In genomic region chr3:89418170-89418860, GRCm38 (mm10) we compare ENCODE assay signal across 8 mouse cellular contexts. TPM values are rescaled to one million over a fixed set of nuclear protein-coding genes. Genes with fewer than 3 reads are reported as not detected.
A peak's percentile ranks its signal among the peaks of the same experiment; 100 is the strongest.
DNase-seq lines count a peak whose midpoint lies in the region; ATAC-seq and TF ChIP-seq lines count a peak whose summit lies in the region.

Gene Cks1b (minus strand): TSS chr3:89418383.
Gene Shc1 (plus strand): TSS chr3:89418443.

- peak within 1 kb of the TSS; percentile 73 for H3K4me3 ChIP-seq in cortical plate, adult 2 months (ENCODE audit: insufficient read depth, low read length)
- peak within 1 kb of the TSS; percentile 95 for H3K4me3 ChIP-seq in megakaryocyte, embryonic 14.5 days (replicated peaks)

- no peak for TF ChIP-seq POLR2A in cortical plate, adult 2 months (IDR thresholded peaks at IDR 0.05; ENCODE audit: extremely low read depth, insufficient read depth, low read length)

- DNase-seq in gastrocnemius, adult 8-10 months (ENCODE audit: low spot score in 2 of 2), result peak; percentile 94 to 95
- DNase-seq in hindlimb bud, embryonic 11.5 days (ENCODE audit: extremely low spot score, low read depth, low spot score), result peak; percentile 98
- peak; percentile 80 to 97 for DNase-seq in left cerebral cortex, adult 8-10 months (ENCODE audit: low spot score in 2 of 2)
- peak; percentile 97 to 99 for DNase-seq in right cerebral cortex, postnatal 10 days (ENCODE audit: low spot score in 2 of 2)
- peak; percentile 83 for DNase-seq in urinary bladder, postnatal 25 days (ENCODE audit: low spot score)

- H3K9me3 ChIP-seq in megakaryocyte, embryonic 14.5 days, result peaks cover 3% of the 10 kb centered on the region; the same call in 1 of the 2 replicates

- peaks cover 3% of the 10 kb centered on the region; the same call in 1 of the 2 replicates for H3K4me1 ChIP-seq in cortical plate, adult 2 months (ENCODE audit: control insufficient read depth, insufficient read depth, low read length)
- H3K4me1 ChIP-seq in megakaryocyte, embryonic 14.5 days, result peaks cover 58% of the 10 kb centered on the region

- peak within 1 kb of the TSS; percentile 53 for H3K27ac ChIP-seq in cortical plate, adult 2 months (ENCODE audit: insufficient read depth, low read length)

- no peak for TF ChIP-seq CTCF in cortical plate, adult 2 months (IDR thresholded peaks at IDR 0.05; ENCODE audit: extremely low read depth, insufficient read depth, low read length)

- no peaks in the 10 kb centered on the region for H3K27me3 ChIP-seq in megakaryocyte, embryonic 14.5 days (replicated peaks)

- ATAC-seq in activated CD4-positive, CD25-positive, alpha-beta regulatory T cell, adult 4 months, result peak; percentile 99

- H3K36me3 ChIP-seq in megakaryocyte, embryonic 14.5 days (replicated peaks; ENCODE audit: low read length), result peaks cover 44% of the 10 kb centered on the region

RNA-seq across cellular contexts. Expression of gene Cks1b, which starts in this region (rescaled TPM):
- 10 to 100 TPM; 70.8 to 92.3 TPM for polyA plus RNA-seq in activated CD4-positive, CD25-positive, alpha-beta regulatory T cell, adult 4 months (2017; shearing (Covaris generic))
- 5.2 and 5.4 TPM in 2 replicates for polyA plus RNA-seq in cortical plate, adult 2 months (2012; rRNA removed)
- 1 to 10 TPM; 2.3 to 3.4 (median 2.6) TPM for total RNA-seq in gastrocnemius, adult 8-10 months (2022)
- total RNA-seq in left cerebral cortex, adult 8-10 months (2022), result 1 to 10 TPM; 2.4 to 3.5 (median 2.8) TPM
- polyA plus RNA-seq in megakaryocyte, embryonic 14.5 days (2012; ENCODE audit: insufficient read depth, low replicate concordance), result 16.4 and 53.9 TPM in 2 replicates

RNA-seq across cellular contexts. Expression of gene Shc1, which starts in this region (rescaled TPM):
- 10 to 100 TPM; 29.6 to 43.2 TPM for polyA plus RNA-seq in activated CD4-positive, CD25-positive, alpha-beta regulatory T cell, adult 4 months (2017; shearing (Covaris generic))
- polyA plus RNA-seq in cortical plate, adult 2 months (2012; rRNA removed), result 17.5 and 18.0 TPM in 2 replicates
- 10 to 100 TPM; 14.1 to 20.6 (median 17.7) TPM for total RNA-seq in gastrocnemius, adult 8-10 months (2022)
- 10 to 100 TPM; 15.1 to 18.7 (median 17.3) TPM for total RNA-seq in left cerebral cortex, adult 8-10 months (2022)
- 22.7 and 67.6 TPM in 2 replicates for polyA plus RNA-seq in megakaryocyte, embryonic 14.5 days (2012; ENCODE audit: insufficient read depth, low replicate concordance)

Comparison
In these comparisons a context has a peak if more than half of its experiments do, and no peak if none do; other contexts are left out.
1. Peak in every context shown above with its lines: DNase-seq, ATAC-seq, H3K4me3 ChIP-seq and H3K27ac ChIP-seq.